Mouse (Mus musculus) adrenal gland, adult 2 months (tissue): ENCODE measurements around the gene Tas2r105. TPM values are rescaled to one million over a fixed set of nuclear protein-coding genes. Genes with fewer than 3 reads are reported as not detected.

Source experiments
- DNase-seq: peaks from one replicate; pipeline ENCODE4 v3.0.0; 2021
- long read RNA-seq: library from polyadenylated mRNA; stranded (forward); transcript quantifications from one replicate; pipeline ENCODE4 v2.0.0, GENCODE M21; 2021
- polyA plus RNA-seq: library from polyadenylated mRNA; depleted of rRNA; stranded (reverse); fragments of >200 nt; gene quantifications from 2 replicates; pipeline ENCODE4 v1.2.3, GENCODE M21; 2012; rRNA removed
- total RNA-seq, 2 experiments: library from RNA; stranded (reverse); gene quantifications; 2 replicates each; pipeline ENCODE4 v1.2.3; 2021

The Tas2r105 gene
- total RNA-seq (not detected), polyA plus RNA-seq (not detected in 2 replicates)
- long read RNA-seq = 0 reads

- no peak for DNase-seq
Observed at GRCm38 (mm10) chr6:131687395-131687794, at the start of gene Tas2r105. Tas2r105 (minus strand) TSS chr6:131687495.

DNA sequence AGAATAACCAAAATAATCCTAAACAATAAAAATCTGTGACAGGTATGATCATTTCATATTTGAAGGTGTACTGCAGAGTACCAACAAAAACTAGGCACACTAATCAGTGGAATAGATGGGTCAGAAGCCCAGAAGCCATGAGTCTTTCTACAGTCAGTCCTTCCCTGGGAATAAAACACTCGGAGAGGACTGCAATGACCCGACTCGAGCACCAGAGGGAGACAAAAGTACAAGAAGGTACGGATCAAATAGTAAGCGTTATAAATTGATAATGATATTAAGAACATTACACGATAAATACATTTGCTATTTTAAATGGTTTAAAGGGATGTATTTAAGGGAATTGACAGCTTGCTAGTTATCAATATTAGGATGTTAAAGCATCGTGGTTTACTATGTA, 25.5 kb upstream of the Tas2r105 start:
- DNase-seq = no peak

DNA sequence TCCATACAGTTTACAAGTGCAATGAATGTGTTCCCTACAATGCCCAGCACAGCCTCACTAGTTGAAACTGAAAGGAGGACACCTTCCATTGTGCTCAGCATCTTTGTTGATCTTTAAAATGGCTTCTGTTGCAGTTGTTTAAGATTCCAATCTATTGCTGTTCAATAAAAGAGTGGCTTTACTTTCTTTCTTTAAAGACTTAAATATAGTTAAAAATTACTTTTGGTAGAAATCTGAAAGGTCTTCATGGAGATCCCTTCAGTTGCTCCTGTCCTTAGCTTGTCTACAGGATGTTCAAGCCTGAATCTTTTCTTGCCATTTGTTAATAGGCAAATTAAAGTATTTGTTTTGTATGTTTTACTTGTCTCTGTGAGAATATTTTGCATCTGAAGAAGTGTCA, 2.7 kb upstream of the Tas2r105 start, which contains the start of gene Tas2r114:
TSS of gene Tas2r114 (minus strand) at position 101 of the 400 bp plus-strand sequence.
- no peak for DNase-seq

DNA sequence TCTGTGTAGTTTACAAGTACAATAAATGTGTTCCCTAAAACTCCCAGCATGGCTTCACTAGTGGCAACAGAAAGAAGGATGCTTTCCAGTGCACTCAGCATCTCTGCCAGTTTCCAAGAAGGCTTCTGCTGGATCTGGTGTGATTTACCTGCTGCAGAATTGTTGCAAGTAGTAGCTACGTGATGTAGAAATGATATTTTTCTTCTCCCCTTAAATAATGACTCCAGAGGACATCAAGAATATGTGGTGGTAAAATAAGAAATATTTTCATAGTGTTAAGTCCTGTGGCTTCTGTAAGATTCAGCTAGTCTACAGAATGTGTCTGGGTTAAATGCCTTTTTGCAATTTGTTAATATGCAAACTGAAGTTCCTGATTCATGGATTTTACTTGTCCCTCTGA, 1.7 kb downstream of the Tas2r105 start, which contains the start of gene Tas2r104:
TSS of gene Tas2r104 (minus strand) at position 101 of the 400 bp plus-strand sequence.
- no peak for DNase-seq

DNA sequence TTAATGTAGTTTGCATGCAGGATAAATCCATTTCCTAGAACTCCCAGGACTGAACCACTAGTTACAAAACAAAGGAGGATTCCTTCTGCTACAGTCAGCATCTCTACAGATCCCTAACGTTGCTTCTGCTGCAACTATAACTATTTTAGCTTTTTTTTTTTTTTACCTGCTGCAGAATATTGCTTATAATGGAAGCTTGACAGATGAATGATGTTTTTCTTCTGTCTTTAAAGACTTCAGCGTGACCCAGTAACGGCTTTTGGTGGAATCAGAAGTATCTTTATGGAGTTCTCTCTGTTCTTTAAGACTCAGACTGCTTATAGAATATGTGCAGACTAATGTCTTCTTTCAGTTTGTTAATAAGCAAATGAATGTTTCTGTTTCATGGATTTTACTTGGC, 8.5 kb downstream of the Tas2r105 start, which contains the start of gene Tas2r106:
TSS of gene Tas2r106 (minus strand) at position 101 of the 400 bp plus-strand sequence.
- DNase-seq = no peak

DNA sequence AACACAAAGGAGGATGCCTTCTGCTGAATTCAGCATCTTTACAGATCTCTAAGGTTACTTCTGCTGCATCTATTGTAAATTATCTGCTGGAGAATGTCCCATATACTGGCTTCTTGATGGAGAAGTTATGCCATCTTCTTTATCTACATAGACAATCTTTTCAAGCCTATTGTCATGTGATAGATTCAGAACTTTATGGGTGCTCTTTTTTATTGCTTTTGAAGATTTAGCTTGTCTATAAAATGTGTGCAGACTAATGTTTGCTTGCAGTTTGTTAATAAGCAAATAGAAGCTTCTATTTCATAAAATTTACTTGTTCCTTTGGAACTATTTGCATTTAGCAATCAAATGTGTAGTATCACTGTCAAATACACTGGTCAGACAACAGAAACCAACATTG, 27.2 kb downstream of the Tas2r105 start, which contains the start of gene Tas2r107:
TSS of gene Tas2r107 (minus strand) at position 101 of the 400 bp plus-strand sequence.
- no peak for DNase-seq

Other genes starting within 250 kb of the Tas2r105 start
- gene 5430401F13Rik, start 201.1 kb downstream of the Tas2r105 start, total RNA-seq = not detected
- not detected in 2 replicates for gene 5430401F13Rik, start 201.1 kb downstream of the Tas2r105 start, polyA plus RNA-seq
- gene Gm6619, start 201.1 kb downstream of the Tas2r105 start, total RNA-seq = not detected
- gene Gm6619, start 201.1 kb downstream of the Tas2r105 start, polyA plus RNA-seq = not detected in 2 replicates
- gene Tas2r130, start 56.6 kb downstream of the Tas2r105 start, total RNA-seq = not detected
- not detected in 2 replicates for gene Tas2r130, start 56.6 kb downstream of the Tas2r105 start, polyA plus RNA-seq
- gene Tas2r107, start 27.3 kb downstream of the Tas2r105 start, total RNA-seq = not detected
- not detected in 2 replicates for gene Tas2r107, start 27.3 kb downstream of the Tas2r105 start, polyA plus RNA-seq
- gene Tas2r106, start 8.6 kb downstream of the Tas2r105 start, total RNA-seq = not detected
- gene Tas2r106, start 8.6 kb downstream of the Tas2r105 start, polyA plus RNA-seq = not detected in 2 replicates
- not detected for gene Tas2r104, start 1.8 kb downstream of the Tas2r105 start, total RNA-seq
- gene Tas2r104, start 1.8 kb downstream of the Tas2r105 start, polyA plus RNA-seq = not detected in 2 replicates
- not detected for gene Tas2r114, start 2.6 kb upstream of the Tas2r105 start, total RNA-seq
- not detected in 2 replicates for gene Tas2r114, start 2.6 kb upstream of the Tas2r105 start, polyA plus RNA-seq